Mouse (Mus musculus): Measurements from ENCODE around the gene Kcnj9.

GRCm38 (mm10) chr1:172281522-172282254, 47.4 kb downstream of the Kcnj9 start:
- TF ChIP-seq CTCF (IDR thresholded peaks at IDR 0.05; ENCODE audit: borderline replicate concordance, extremely low read depth, insufficient read depth, insufficient read length) (no peak), POLR2A (IDR thresholded peaks at IDR 0.05; ENCODE audit: borderline replicate concordance, extremely low read depth, insufficient read depth, insufficient read length, poor library complexity, severe bottlenecking) (no peak)
